Mouse (Mus musculus) liver, embryonic 11.5 days (tissue): ENCODE data around the gene Junb. TPM values are rescaled to one million over a fixed set of nuclear protein-coding genes. Genes with fewer than 3 reads are reported as not detected.

Source experiments
- ATAC-seq: fragments of 200-750 bp; cut with Nextera tagmentation; replicated peaks from 2 replicates; pipeline ENCODE4 v1.8.0; 2017; ENCODE audit warnings: moderate number of reproducible peaks, mild to moderate bottlenecking, moderate TSS enrichment, moderate library complexity; ENCODE audit not compliant: low FRiP score
- DNase-seq: peaks from one replicate; pipeline ENCODE4 v3.0.0-alpha.2; 2017; ENCODE audit warnings: low spot score
- H3K27ac ChIP-seq: fragments of 300-500 bp; sonication (generic); 2 replicates; pipeline ENCODE4 v1.5.1; 2014; ENCODE audit warnings: mild to moderate bottlenecking, low read depth, low read length, control low read depth
- H3K27me3 ChIP-seq: fragments of 300-500 bp; sonication (generic); replicated peaks from 2 replicates; pipeline ENCODE4 v1.6.1; 2014; ENCODE audit warnings: low read length, mixed read lengths; ENCODE audit not compliant: control insufficient read depth, insufficient read depth
- H3K36me3 ChIP-seq: fragments of 300-500 bp; sonication (generic); 2 replicates; pipeline ENCODE4 v1.6.1; 2014; ENCODE audit warnings: mild to moderate bottlenecking, low read length, moderate library complexity, mixed read lengths; ENCODE audit not compliant: control insufficient read depth, insufficient read depth
- H3K4me1 ChIP-seq: fragments of 300-500 bp; sonication (generic); replicated peaks from 2 replicates; pipeline ENCODE4 v1.6.1; 2014; ENCODE audit warnings: low read length, mixed read lengths; ENCODE audit not compliant: control insufficient read depth, insufficient read depth
- H3K4me2 ChIP-seq: fragments of 300-500 bp; sonication (generic); 2 replicates; pipeline ENCODE4 v1.6.1; 2014; ENCODE audit warnings: mild to moderate bottlenecking, control low read depth, moderate library complexity
- H3K4me3 ChIP-seq: fragments of 300-500 bp; sonication (generic); 2 replicates; pipeline ENCODE4 v1.5.1; 2014; ENCODE audit warnings: low read depth, low read length, control low read depth
- H3K9ac ChIP-seq: fragments of 300-500 bp; sonication (generic); 2 replicates; pipeline ENCODE4 v1.6.1; 2014; ENCODE audit warnings: low read depth, low read length, control low read depth
- H3K9me3 ChIP-seq: fragments of 300-500 bp; sonication (generic); 2 replicates; pipeline ENCODE4 v1.6.1; 2016; ENCODE audit warnings: low read length, inconsistent platforms, mixed read lengths; ENCODE audit not compliant: control insufficient read depth
- WGBS: fragments of 180-500 bp; shearing (Covaris S2); extraction: QIAGEN DNeasy Blood & Tissue Kit; methylation state at CpG from one replicate; pipeline ENCODE4 v1.1.7; 2014; 5-methylcytosine and 5-hydroxymethylcytosine counted together
- polyA plus RNA-seq: library from polyadenylated mRNA; unstranded; fragments of >200 nt; fragmentation: Nextera tagmentation; extraction: Ambion mirVana; gene quantifications from 2 replicates; pipeline ENCODE4 v1.2.1, GENCODE M21; 2014

Junb gene
- polyA plus RNA-seq, 1 experiment from 2014 or later, result 21.1 TPM

GRCm38 (mm10) chr8:85016724-85017123, 38.2 kb upstream of the Junb start:
- Histone ChIP-seq H3K27me3 (peaks cover 23% of the 10 kb centered on the region), H3K36me3 (peaks cover 32% of the 10 kb centered on the region; the same call in 1 of the 2 replicates), H3K4me1 (0 out of 2 replicates have a peak, but pooled peaks cover 4% of the 10 kb centered on the region), H3K27ac (no peak overlapping the region), H3K4me3 (no peak overlapping the region), H3K9me3 (no peaks in the 10 kb centered on the region), H3K9ac (no peak overlapping the region), H3K4me2 (no peak overlapping the region)
- no peak for DNase-seq
- ATAC-seq, result no peak
- WGBS, result 65% methylated on average over 10 of the region's 10 CpGs

GRCm38 (mm10) chr8:85014431-85014830, 35.9 kb upstream of the Junb start, which contains the start of gene Best2:
Gene Best2 (minus strand): TSS chr8:85014531.
- Histone ChIP-seq H3K27ac (no peak within 1 kb of the TSS), H3K36me3 (peaks cover 16% of the 10 kb centered on the region; the same call in 1 of the 2 replicates), H3K4me1 (0 out of 2 replicates have a peak, but pooled peaks cover 4% of the 10 kb centered on the region), H3K4me2 (peak within 1 kb of the TSS; percentile 64), H3K4me3 (peak within 1 kb of the TSS; percentile 30), H3K9ac (peak within 1 kb of the TSS; percentile 21), H3K27me3 (peaks cover 39% of the 10 kb centered on the region), H3K9me3 (no peaks in the 10 kb centered on the region)
- DNase-seq (no peak), ATAC-seq (no peak)
- WGBS, result 69% methylated on average over 2 of the region's 2 CpGs

GRCm38 (mm10) chr8:85013230-85013840, 34.8 kb upstream of the Junb start:
- ATAC-seq (peak; percentile 69), DNase-seq (peak; percentile 66)
- 6% methylated on average over 25 of the region's 26 CpGs for WGBS
- H3K4me1 ChIP-seq, result 0 out of 2 replicates have a peak, but pooled peaks cover 4% of the 10 kb centered on the region
- peaks cover 5% of the 10 kb centered on the region; the same call in 1 of the 2 replicates for H3K36me3 ChIP-seq
- no peaks in the 10 kb centered on the region for H3K9me3 ChIP-seq
- H3K27ac ChIP-seq, result no peak overlapping the region
- peak overlapping the region; percentile 21 for H3K9ac ChIP-seq
- H3K27me3 ChIP-seq, result peaks cover 45% of the 10 kb centered on the region
- peak overlapping the region; percentile 64 for H3K4me2 ChIP-seq
- H3K4me3 ChIP-seq, result peak overlapping the region; percentile 30

- WGBS, result 12% methylated on average over 28 of the region's 28 CpGs
- H3K4me1 ChIP-seq, result peaks cover 4% of the 10 kb centered on the region; the same call in 1 of the 2 replicates
- no peak overlapping the region for H3K9ac ChIP-seq
- ATAC-seq (0 out of 2 replicates have a peak, but pooled peaks have one; percentile 42), DNase-seq (no peak)
- H3K27me3 ChIP-seq, result peaks cover 59% of the 10 kb centered on the region
- no peaks in the 10 kb centered on the region for H3K9me3 ChIP-seq
- H3K4me3 ChIP-seq, result no peak overlapping the region
- H3K27ac ChIP-seq, result no peak overlapping the region
- H3K36me3 ChIP-seq, result no peaks in the 10 kb centered on the region
- no peak overlapping the region for H3K4me2 ChIP-seq
Observed at GRCm38 (mm10) chr8:85011242-85011641, 32.7 kb upstream of the Junb start.

GRCm38 (mm10) chr8:85007686-85008085, 29.2 kb upstream of the Junb start:
- DNase-seq (no peak), ATAC-seq (no peak)
- 19% methylated on average over 25 of the region's 25 CpGs for WGBS
- peak overlapping the region; percentile 26; the same call in 1 of the 2 replicates for H3K4me2 ChIP-seq
- H3K9ac ChIP-seq, result no peak overlapping the region
- no peak overlapping the region for H3K4me3 ChIP-seq
- H3K27ac ChIP-seq, result no peak overlapping the region
- no peaks in the 10 kb centered on the region for H3K9me3 ChIP-seq
- no peaks in the 10 kb centered on the region; the same call in 1 of the 2 replicates for H3K4me1 ChIP-seq
- H3K27me3 ChIP-seq, result peaks cover 44% of the 10 kb centered on the region
- no peaks in the 10 kb centered on the region for H3K36me3 ChIP-seq

GRCm38 (mm10) chr8:84997649-84998295, 19.3 kb upstream of the Junb start:
- Histone ChIP-seq H3K4me2 (peak overlapping the region; percentile 18), H3K9ac (no peak overlapping the region)
- ATAC-seq, result peak; percentile 78

GRCm38 (mm10) chr8:84996978-84997377, 18.5 kb upstream of the Junb start:
- Histone ChIP-seq H3K4me1 (peaks cover 3% of the 10 kb centered on the region; the same call in 1 of the 2 replicates), H3K27me3 (0 out of 2 replicates have a peak, but pooled peaks cover 3% of the 10 kb centered on the region)

More at GRCm38 (mm10) chr8:84997649-84998295, 19.3 kb upstream of the Junb start:
- Histone ChIP-seq H3K4me3 (no peak overlapping the region), H3K27me3 (0 out of 2 replicates have a peak, but pooled peaks cover 3% of the 10 kb centered on the region), H3K27ac (no peak overlapping the region), H3K4me1 (peaks cover 3% of the 10 kb centered on the region; the same call in 1 of the 2 replicates), H3K36me3 (no peaks in the 10 kb centered on the region), H3K9me3 (no peaks in the 10 kb centered on the region)
- DNase-seq, result peak; percentile 86
- WGBS, result 8% methylated on average over 19 of the region's 19 CpGs

GRCm38 (mm10) chr8:84995680-84996079, 17.2 kb upstream of the Junb start:
- H3K4me1 ChIP-seq, result peaks cover 5% of the 10 kb centered on the region; the same call in 1 of the 2 replicates
- no peak overlapping the region for H3K9ac ChIP-seq
- WGBS, result 40% methylated on average over 25 of the region's 25 CpGs
- DNase-seq (no peak), ATAC-seq (no peak)
- H3K27ac ChIP-seq, result no peak overlapping the region
- H3K4me2 ChIP-seq, result no peak overlapping the region
- H3K9me3 ChIP-seq, result no peaks in the 10 kb centered on the region
- no peaks in the 10 kb centered on the region for H3K36me3 ChIP-seq
- H3K27me3 ChIP-seq, result 0 out of 2 replicates have a peak, but pooled peaks cover 3% of the 10 kb centered on the region
- no peak overlapping the region for H3K4me3 ChIP-seq

More at GRCm38 (mm10) chr8:84996978-84997377, 18.5 kb upstream of the Junb start:
- 87% methylated on average over 5 of the region's 5 CpGs for WGBS
- no peak for DNase-seq
- no peak overlapping the region for H3K9ac ChIP-seq
- no peaks in the 10 kb centered on the region for H3K9me3 ChIP-seq
- no peaks in the 10 kb centered on the region for H3K36me3 ChIP-seq
- no peak for ATAC-seq
- H3K27ac ChIP-seq, result no peak overlapping the region
- no peak overlapping the region for H3K4me3 ChIP-seq
- no peak overlapping the region for H3K4me2 ChIP-seq
